Mouse (Mus musculus): Measurements from ENCODE around the gene Olfr432.
"Not testable (repeated sequence)": the region's sequence is repeated elsewhere in the genome, so short reads cannot be mapped to it uniquely, and the experiment has no call there.

The Olfr432 gene

DNA sequence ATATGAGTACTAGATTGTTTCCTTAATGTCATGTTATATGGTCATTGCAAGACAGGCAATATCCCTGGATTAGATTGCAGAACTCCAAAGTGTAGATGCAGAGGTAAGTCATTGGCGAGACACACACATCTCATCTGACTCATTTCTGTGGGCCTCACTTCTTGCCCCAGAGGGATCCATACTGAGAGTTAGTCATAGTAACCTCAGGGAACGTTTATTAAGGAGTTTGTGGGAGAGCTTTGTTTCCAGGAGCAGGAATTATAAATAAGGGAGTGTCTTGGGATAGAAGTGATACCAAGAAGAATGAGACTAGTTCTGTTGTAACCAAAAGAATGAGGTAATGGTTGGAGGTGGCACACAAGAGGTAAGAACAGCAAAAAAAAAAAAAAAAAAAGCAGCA, at the start of gene Olfr432:
Gene Olfr432 (plus strand): TSS at position 313 of the 400 bp plus-strand sequence.
- DNase-seq: no peak

- DNase-seq: not testable (repeated sequence)
These were observed 44.5 kb upstream of the Olfr432 start for GRCm38 (mm10) chr1:174004352-174005109.

DNA sequence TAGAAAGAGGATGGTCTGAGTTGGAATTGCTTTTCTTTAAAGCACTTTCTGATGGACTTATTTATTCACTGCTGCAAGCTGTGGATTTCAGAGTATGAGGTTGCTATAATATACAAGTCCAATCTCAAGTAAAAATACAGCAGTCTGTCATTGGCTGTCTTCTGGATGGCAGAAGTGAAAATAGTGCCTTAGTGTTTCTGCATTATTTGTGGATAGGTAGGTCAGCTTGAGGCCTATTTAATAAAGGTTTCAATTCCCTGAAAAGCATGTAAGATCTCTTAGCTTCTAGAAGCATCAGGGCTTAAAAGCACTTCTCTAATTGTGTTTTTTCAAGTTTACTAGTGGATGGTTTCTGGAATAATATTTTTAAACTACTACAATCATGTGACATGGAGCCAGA, 42.0 kb upstream of the Olfr432 start:
- not testable (repeated sequence) for DNase-seq

DNA sequence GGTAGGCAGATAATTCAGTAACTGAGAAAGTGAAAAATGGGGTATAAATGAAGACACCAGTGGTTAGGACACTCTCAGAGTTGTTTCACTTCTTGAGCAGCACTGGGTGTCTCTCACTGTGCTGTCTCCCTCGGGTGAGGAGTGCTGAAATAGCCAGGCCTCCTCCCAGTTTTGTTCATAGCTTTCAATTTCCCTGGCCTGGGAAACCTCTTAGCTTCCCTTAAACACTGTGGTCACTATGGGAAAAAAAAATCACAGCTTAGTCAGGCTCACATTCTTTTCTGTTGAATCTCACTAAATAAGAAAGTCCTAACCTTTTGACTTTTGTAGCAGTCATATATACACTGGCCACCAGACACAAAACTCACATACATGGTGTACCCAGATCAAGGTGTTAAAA, 17.3 kb upstream of the Olfr432 start, which contains the start of gene Ifi205:
Gene Ifi205 (minus strand): TSS at position 113 of the 400 bp plus-strand sequence.
- DNase-seq: no peak

GRCm38 (mm10) chr1:174035841-174036240, 13.2 kb upstream of the Olfr432 start:
- no peak for DNase-seq

GRCm38 (mm10) chr1:174038480-174038879, 10.5 kb upstream of the Olfr432 start:
- DNase-seq: no peak

- DNase-seq: peak; percentile 16
These were observed 8.4 kb upstream of the Olfr432 start, which contains the start of gene Olfr433 for GRCm38 (mm10) chr1:174040523-174041177. TSS of gene Olfr433 (plus strand) at chr1:174040705.

- DNase-seq: not testable (repeated sequence)
These were observed 6.7 kb upstream of the Olfr432 start for GRCm38 (mm10) chr1:174042091-174042884.

DNA sequence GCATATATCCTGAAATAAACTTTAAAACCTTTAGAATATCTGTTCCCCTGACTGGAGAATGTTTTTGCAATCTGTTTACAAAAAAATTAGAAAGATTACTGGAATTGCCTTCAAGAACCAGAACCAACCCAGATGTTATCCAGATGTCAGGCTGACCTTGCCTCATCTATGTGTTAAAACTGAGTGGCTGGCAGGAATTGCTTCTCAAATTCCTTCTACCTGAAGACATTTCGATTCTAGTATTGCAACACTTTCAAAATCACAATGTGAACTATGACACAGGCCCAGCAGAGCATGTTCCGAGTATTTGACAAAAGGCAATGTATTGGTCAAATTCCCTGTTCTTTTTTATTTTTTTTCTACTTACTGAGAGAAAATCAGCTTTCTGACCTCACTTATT, 4.6 kb upstream of the Olfr432 start:
- DNase-seq: no peak

- DNase-seq: not testable (repeated sequence)
These were observed 778 bp upstream of the Olfr432 start for GRCm38 (mm10) chr1:174048227-174048626.

DNA sequence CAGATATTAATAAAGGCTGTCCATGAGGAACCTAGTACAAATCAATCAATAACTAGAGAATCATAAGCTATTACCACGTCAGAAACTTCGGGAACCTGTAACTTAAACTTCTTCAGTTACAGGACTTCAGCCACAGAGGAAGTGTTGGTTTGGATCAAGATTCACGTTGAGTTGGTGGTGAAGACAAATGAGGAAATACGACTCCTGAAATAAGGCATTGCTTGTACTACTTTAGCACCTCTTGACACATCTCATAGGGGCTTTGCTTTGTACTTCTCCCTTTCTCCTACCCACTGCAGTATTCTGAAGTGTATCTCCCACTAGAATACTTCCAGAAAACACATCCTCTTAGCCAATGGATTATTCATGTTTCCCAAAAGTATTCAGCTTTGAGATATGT, 352 bp downstream of the Olfr432 start:
- not testable (repeated sequence) for DNase-seq

DNA sequence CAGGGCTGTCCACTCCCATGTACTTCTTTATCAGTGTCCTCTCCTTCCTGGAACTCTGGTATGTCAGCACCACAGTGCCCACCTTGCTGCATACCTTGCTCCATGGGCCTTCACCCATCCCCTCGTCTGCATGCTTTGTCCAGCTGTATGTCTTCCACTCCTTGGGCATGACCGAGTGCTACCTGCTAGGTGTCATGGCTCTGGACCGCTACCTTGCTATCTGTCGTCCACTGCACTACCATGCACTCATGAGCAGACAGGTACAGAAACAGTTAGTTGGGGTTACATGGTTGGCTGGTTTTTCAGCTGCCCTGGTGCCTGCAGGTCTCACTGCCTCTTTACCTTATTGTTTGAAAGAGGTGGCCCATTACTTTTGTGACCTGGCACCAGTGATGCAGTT, 1.5 kb downstream of the Olfr432 start:
- no peak for DNase-seq

DNA sequence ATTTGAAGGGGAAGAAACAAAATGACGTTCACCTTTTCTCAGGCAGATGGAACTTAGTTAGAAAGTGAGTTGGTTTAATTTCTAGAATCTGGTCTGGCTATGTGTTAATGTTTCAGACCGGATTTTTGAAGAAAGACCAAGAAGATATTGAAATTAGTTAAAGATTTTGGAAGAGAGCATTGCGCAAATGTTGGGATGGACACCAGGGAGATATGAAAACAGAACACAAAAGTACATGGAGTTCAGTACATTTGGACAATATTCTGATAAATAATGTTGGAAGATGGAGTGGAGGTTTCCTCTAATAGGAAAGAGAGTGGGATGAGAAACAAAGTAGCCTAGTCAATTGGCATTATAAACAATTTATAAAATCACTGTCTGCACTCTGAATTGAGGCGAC, 2.5 kb downstream of the Olfr432 start:
- DNase-seq: no peak

- no peak for DNase-seq
These were observed 3.0 kb downstream of the Olfr432 start for GRCm38 (mm10) chr1:174051931-174052536.

DNA sequence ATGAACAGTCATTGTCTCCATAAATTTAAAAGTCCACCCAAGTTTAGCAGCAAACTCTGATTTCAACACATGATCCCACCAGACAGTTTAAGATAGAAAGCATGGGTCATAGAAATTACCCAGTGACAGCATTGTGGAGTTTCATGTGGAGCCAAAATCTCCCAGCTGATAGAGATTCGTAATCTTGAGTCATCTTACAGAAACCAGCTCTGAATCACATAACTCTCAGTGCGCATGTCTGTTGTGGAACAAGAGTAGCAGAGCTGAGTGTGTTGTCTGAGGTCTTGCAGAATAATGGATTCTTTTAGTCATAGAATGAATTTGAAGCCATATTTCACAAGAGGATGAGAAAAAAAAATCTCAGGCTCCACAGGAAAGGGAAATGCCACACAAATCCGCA, 4.0 kb downstream of the Olfr432 start:
- no peak for DNase-seq

DNA sequence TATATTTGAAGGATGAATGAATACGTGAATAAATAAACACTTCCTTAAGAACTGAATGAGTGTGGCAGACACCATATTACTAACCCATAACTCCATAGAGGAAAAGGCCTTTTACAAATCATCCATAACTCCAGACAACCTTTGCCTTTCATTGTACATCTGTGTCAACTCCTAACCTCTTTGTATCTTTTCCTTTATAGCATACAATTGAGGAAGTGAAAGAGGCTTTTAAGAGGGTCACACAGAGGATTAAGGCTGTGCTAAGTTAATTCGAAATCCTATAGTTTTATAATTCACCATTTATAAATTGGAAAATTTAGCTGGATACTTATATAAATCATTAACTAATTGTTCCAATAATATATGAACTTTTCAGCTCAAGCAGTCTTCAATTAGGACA, 6.2 kb downstream of the Olfr432 start:
- DNase-seq: no peak

DNA sequence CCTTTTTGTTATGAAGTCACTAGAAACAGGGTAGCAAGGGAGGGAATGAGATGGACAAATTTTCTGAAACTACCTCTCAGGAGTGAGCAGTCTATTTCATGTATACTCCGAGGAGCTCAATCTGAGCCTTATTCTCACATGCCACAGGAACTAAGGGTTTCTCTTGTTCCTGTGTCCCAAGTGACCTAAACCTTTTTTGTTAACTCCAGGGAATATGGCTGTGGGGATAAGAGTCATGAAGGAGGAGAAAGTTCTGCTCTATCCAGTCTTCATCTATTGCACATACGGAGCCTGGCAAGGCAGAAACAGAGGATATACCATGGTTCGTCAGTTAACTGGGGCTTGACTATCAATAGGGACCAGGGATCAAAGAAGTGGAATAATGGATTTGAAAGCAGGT, 17.3 kb downstream of the Olfr432 start, which contains the start of gene Olfr430:
Gene Olfr430 (plus strand): TSS at position 301 of the 400 bp plus-strand sequence.
- no peak for DNase-seq

GRCm38 (mm10) chr1:174084031-174084430, 35.0 kb downstream of the Olfr432 start, which contains the start of gene Olfr429:
TSS of gene Olfr429 (plus strand) at chr1:174084331.
- DNase-seq: no peak

DNA sequence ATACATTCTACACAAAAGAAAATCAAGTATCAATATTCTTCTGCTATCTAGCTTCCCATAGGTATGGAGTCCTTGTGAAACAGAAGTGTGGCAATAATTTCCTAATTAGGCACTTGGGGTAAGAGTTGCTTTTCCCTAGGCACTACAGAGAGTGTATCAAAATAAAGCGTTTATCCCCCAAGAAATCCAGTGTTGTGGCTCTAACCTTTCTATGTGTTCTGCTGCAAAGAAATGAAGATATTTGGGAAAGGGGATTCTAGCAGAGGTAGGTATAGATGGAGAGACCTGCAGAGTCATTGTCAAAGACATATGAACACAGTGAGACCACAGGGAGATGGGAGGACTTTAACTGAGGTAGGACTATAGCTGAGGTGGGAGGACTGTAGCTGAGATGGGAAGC, 47.6 kb downstream of the Olfr432 start, which contains the start of gene Olfr427:
Gene Olfr427 (plus strand): TSS at position 301 of the 400 bp plus-strand sequence.
- no peak for DNase-seq

DNA sequence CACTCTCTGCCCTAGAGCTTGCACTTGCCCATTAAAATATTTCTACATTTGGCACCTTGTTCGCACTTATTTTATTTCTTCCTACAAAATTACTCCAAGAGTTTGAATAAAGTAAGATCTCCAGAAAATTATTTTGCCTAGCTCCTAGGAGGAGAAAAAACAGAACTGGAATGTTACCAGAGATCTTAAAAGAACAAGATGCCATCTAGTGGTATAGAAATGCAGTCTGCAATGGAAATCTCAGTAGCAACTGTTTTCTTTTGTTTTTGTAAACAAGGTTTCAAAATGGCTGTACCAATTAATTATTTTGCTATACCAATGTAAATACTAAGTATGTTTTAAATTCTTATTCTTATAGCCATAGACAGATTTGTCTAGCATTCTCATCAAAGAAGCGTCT, 54.7 kb downstream of the Olfr432 start:
- DNase-seq: no peak
